Mouse (Mus musculus): ENCODE results near the gene Slc9a3r1.
A peak's percentile ranks its signal among the peaks of the same experiment; 100 is the strongest.

Slc9a3r1 gene

GRCm38 (mm10) chr11:115162832-115163480 is at the start of gene Slc9a3r1:
Gene Slc9a3r1 (plus strand): TSS chr11:115163341.
- DNase-seq (ENCODE audit: low read depth, low spot score): peak; percentile 85

GRCm38 (mm10) chr11:115119409-115119808 is 43.7 kb upstream of the Slc9a3r1 start:
- no peak for DNase-seq (ENCODE audit: low read depth, low spot score)

- DNase-seq (ENCODE audit: low read depth, low spot score): no peak
Observed at GRCm38 (mm10) chr11:115128483-115128882, 34.7 kb upstream of the Slc9a3r1 start.

GRCm38 (mm10) chr11:115129508-115130126 is 33.5 kb upstream of the Slc9a3r1 start:
- no peak for DNase-seq (ENCODE audit: low read depth, low spot score)

- DNase-seq (ENCODE audit: low read depth, low spot score): no peak
Observed at GRCm38 (mm10) chr11:115131768-115132381, 31.3 kb upstream of the Slc9a3r1 start.

GRCm38 (mm10) chr11:115133800-115134199 is 29.3 kb upstream of the Slc9a3r1 start, which contains the start of gene Cd300lf:
Gene Cd300lf (minus strand): TSS chr11:115133992.
- no peak for DNase-seq (ENCODE audit: low read depth, low spot score)

GRCm38 (mm10) chr11:115138597-115139262 is 24.4 kb upstream of the Slc9a3r1 start:
- no peak for DNase-seq (ENCODE audit: low read depth, low spot score)

- DNase-seq (ENCODE audit: low read depth, low spot score): no peak
Observed at GRCm38 (mm10) chr11:115141970-115142369, 21.2 kb upstream of the Slc9a3r1 start.

- DNase-seq (ENCODE audit: low read depth, low spot score): no peak
Observed at GRCm38 (mm10) chr11:115147813-115148212, 15.3 kb upstream of the Slc9a3r1 start.

GRCm38 (mm10) chr11:115150741-115151254 is 12.3 kb upstream of the Slc9a3r1 start:
- DNase-seq (ENCODE audit: low read depth, low spot score): no peak

GRCm38 (mm10) chr11:115151755-115152429 is 11.2 kb upstream of the Slc9a3r1 start:
- DNase-seq (ENCODE audit: low read depth, low spot score): peak; percentile 69

GRCm38 (mm10) chr11:115153088-115153487 is 10.1 kb upstream of the Slc9a3r1 start:
- no peak for DNase-seq (ENCODE audit: low read depth, low spot score)

GRCm38 (mm10) chr11:115153699-115154292 is 9.3 kb upstream of the Slc9a3r1 start:
- DNase-seq (ENCODE audit: low read depth, low spot score): peak; percentile 47

GRCm38 (mm10) chr11:115155053-115155634 is 8.0 kb upstream of the Slc9a3r1 start:
- no peak for DNase-seq (ENCODE audit: low read depth, low spot score)

- DNase-seq (ENCODE audit: low read depth, low spot score): no peak
Observed at GRCm38 (mm10) chr11:115157933-115158719, 5.0 kb upstream of the Slc9a3r1 start.

- DNase-seq (ENCODE audit: low read depth, low spot score): no peak
Observed at GRCm38 (mm10) chr11:115160016-115160797, 2.9 kb upstream of the Slc9a3r1 start.

- peak; percentile 50 for DNase-seq (ENCODE audit: low read depth, low spot score)
Observed at GRCm38 (mm10) chr11:115160883-115161577, 2.1 kb upstream of the Slc9a3r1 start.

- DNase-seq (ENCODE audit: low read depth, low spot score): no peak
Observed at GRCm38 (mm10) chr11:115161578-115162204, 1.4 kb upstream of the Slc9a3r1 start.

Measured in retina, postnatal 7 days (tissue).